Mouse (Mus musculus) E14TG2a.4 (cell line): ENCODE data around the gene Gm1604a.
"Not testable (repeated sequence)": the region's sequence is repeated elsewhere in the genome, so short reads cannot be mapped to it uniquely, and the experiment has no call there.

Source experiments
- CTCF ChIP-seq: conservative IDR thresholded peaks from 2 replicates; pipeline ENCODE4 v1.5.1; 2014; ENCODE audit warnings: low read length
- NANOG ChIP-seq: IDR thresholded peaks from 2 replicates; pipeline ENCODE4 v1.6.1; 2014; ENCODE audit warnings: borderline replicate concordance, low read length, mixed read lengths
- POU5F1 ChIP-seq: IDR thresholded peaks from 2 replicates; pipeline ENCODE4 v1.6.1; 2014; ENCODE audit warnings: low read length, borderline replicate concordance

DNA sequence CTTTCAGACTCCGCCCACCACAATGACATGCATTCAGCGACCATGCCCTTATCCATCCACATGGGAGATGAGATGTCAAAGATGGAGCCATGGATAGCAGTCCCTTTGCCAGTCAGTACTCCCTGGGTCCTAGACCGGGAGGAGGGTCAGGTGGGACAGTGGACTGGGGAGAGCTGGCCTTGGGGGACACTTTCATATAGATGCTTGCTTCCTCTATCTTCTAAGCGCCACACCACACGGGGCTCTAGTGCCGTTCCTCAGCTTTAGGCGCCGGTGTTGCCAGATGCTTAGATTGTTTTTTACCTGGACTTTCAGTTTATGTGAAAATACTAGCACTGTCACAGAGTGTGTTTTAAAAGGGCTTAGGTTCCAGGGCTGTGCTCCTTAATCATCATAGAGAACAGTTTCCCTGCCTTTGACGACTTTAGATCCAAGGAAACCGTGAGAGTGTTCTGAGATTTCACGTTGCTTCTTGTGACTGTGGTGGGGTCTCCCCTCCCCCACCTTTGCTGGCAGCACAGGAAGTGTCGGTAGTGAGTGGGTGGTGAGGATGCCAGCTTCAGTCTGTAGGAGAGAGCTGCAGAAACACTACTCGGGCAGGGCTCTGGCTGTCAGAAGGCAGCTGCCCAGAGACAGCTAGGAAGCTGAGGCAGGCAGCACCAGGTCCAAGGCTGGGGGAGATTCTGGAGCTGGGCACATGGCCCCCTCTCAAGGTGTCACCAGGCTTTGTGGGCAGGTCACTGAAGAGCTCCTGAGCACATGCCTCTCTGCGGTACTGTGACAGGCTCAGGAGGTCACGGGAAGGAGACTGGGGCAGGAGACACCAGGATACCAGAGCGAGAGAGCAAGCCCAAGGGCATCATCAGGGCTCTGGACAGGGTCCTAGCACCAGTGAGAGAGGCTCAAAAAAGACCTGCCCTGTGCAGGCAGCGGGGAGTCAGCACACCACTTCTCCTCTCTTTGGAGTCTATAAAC lies 8.1 kb downstream of the Gm1604a start:
- TF ChIP-seq POU5F1, CTCF, NANOG: not testable (repeated sequence)
